Mouse (Mus musculus): ENCODE measurements at regions not wholly inside any gene's neighbourhood (a gene's known extent, or its start where the extent isn't known, plus 50 kb on each side); places are given as distances from the start of the nearest gene placed in this dataset.

- TF ChIP-seq CTCF (IDR thresholded peaks at IDR 0.05; ENCODE audit: borderline replicate concordance, extremely low read depth, insufficient read depth, insufficient read length) (no peak), POLR2A (IDR thresholded peaks at IDR 0.05; ENCODE audit: borderline replicate concordance, extremely low read depth, insufficient read depth, insufficient read length, poor library complexity, severe bottlenecking) (no peak)
Observed at GRCm38 (mm10) chr2:116415742-116416141, 350.1 kb upstream of the Meis2 start.

Data from brain, embryonic 14.5 days (tissue).